Mouse (Mus musculus) cerebellum, adult 2 months (tissue): ENCODE measurements around the gene Gm10320.

Experiments
- CTCF ChIP-seq: fragments of 200-500 bp; IDR thresholded peaks from 2 replicates; pipeline ENCODE4 v1.5.1; 2011; ENCODE audit warnings: low read depth, mild to moderate bottlenecking, control low read depth, low read length, moderate library complexity, borderline replicate concordance; ENCODE audit not compliant: insufficient read depth
- POLR2A ChIP-seq: fragments of 200-500 bp; IDR thresholded peaks from 2 replicates; pipeline ENCODE4 v1.6.1; 2011; ENCODE audit warnings: low read length, control low read depth, borderline replicate concordance; ENCODE audit not compliant: insufficient read depth

GRCm38 (mm10) chr13:98517666-98518065, 25.9 kb upstream of the Gm10320 start:
- TF ChIP-seq POLR2A, result no peak
- no peak for TF ChIP-seq CTCF
